Mouse (Mus musculus): ENCODE results near the gene Erp27.

The Erp27 gene

GRCm38 (mm10) chr6:136922080-136922479 is at the start of gene Erp27:
Gene Erp27 (minus strand): TSS chr6:136922180.
- in situ Hi-C loops (cut with MboI; ENCODE audit: unreplicated experiment in 2 of 2), result no loop called here

DNA sequence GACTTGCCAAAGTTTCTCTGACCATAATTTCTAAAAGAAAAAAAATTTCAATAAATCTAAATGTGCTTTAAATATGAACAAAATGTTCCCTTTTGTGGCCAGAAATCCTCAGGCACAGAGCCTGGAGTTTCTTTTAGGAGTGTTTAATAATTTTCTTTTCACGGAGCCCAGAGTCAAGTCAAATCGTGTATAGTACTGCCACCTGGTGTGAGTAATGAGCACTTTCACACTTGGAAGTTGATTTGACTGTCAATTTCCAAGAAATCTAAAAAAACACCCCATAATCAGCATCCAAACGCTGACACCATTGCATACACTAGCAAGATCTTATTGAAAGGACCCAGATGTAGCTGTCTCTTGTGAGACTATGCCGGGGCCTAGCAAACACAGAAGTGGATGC is 46.9 kb upstream of the Erp27 start:
- in situ Hi-C loops (cut with MboI; ENCODE audit: unreplicated experiment in 2 of 2), result loop anchor here (5.0 to 10.0 kb wide), 3 partner anchors 37 to 107 kb away; no protein-coding TSS in a partner anchor

DNA sequence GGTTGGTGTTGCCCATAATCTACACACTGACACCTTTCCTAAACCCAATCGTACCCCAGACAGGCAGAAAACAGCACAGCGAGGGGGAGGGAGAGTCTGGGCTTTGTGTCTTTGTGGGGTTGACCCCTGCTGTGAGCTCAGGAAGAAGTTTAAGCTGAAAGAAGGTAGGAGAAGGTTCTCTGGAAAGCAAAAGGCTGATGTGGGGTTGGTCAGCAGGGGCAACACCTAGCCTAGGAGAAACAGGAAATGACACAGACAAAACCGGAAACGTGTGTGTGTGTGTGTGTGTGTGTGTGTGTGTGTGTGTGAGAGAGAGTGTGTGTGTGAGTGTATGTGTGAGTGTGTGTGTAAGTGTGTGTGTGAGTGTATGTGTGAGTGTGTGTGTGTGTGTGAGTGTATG is 45.5 kb upstream of the Erp27 start:
- in situ Hi-C loops (cut with MboI; ENCODE audit: unreplicated experiment in 2 of 2), result loop anchor here (5.0 to 10.0 kb wide), 3 partner anchors 35 to 105 kb away; no protein-coding TSS in a partner anchor

DNA sequence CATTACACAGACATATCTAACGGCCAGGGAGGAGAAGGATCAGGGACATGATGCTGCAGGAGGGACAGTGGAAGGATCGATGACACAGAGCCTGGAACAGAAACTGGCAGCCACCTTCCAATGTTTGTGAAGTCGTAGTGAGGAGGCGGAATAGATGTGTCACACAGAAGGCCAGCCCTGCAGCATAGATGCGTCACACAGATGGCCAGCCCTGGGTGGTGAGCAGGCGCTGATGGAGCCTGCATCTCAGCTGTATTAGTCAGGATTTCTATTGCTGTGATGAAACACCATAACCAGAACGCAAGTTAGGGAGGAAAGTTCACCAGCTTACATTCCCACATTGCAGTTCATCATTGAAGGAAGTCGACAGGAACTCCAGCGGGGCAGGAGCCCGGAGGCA is 43.9 kb upstream of the Erp27 start:
- in situ Hi-C loops (cut with MboI; ENCODE audit: unreplicated experiment in 2 of 2), result loop anchor here (5.0 to 10.0 kb wide), 3 partner anchors 34 to 104 kb away; no protein-coding TSS in a partner anchor

- in situ Hi-C loops (cut with MboI; ENCODE audit: unreplicated experiment in 2 of 2), result loop anchor here (5.0 to 10.0 kb wide), 3 partner anchors 33 to 103 kb away; no protein-coding TSS in a partner anchor
These were observed 42.9 kb upstream of the Erp27 start for GRCm38 (mm10) chr6:136964609-136965510.

DNA sequence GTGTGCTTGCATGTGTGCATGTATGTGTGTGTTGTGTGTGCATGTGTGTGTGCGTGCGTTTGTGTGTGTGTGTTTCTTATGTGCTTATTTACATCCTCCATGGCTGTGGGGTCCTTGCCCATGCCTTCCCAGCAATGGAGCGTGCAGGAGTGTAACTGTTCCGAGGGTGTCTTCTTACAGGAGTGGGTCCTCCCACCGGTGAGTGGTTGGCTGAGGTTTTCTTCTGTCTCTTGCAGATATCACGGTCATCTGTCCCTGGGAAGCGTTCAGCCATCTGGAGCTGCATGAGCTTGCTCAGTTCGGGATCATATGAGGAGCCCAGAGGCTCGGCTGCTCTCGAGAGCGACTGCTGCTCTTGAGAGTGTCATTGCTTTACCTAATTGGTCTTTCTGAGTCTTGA is 41.0 kb upstream of the Erp27 start:
- in situ Hi-C loops (cut with MboI; ENCODE audit: unreplicated experiment in 2 of 2), result loop anchor here in 1 of 2 experiments (10.0 kb wide), 1 partner anchor 48 kb away; no protein-coding TSS in a partner anchor

DNA sequence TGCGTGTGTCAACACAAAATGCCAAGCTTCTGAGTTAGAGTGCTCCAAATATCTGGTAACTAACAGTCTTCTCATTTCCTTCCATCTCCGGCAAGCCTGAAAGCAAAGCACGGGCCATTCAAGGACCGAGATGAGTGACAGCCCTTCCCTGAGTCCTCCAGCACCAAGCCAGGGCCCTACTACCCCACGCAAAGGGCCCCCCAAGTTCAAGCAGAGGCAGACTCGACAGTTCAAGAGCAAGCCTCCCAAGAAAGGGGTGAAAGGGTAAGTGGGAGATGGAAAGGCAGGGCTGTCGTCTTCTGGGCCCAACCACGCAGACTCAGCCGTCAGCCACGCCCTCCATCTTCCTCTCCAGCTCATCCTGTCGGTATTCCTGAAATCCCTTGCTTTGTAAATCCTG is 37.2 kb upstream of the Erp27 start:
- in situ Hi-C loops (cut with MboI; ENCODE audit: unreplicated experiment in 2 of 2), result no loop called here

- in situ Hi-C loops (cut with MboI; ENCODE audit: unreplicated experiment in 2 of 2), result no loop called here
These were observed 35.1 kb upstream of the Erp27 start for GRCm38 (mm10) chr6:136957062-136957461.

GRCm38 (mm10) chr6:136955240-136955639 is 33.3 kb upstream of the Erp27 start:
- in situ Hi-C loops (cut with MboI; ENCODE audit: unreplicated experiment in 2 of 2), result no loop called here

- in situ Hi-C loops (cut with MboI; ENCODE audit: unreplicated experiment in 2 of 2), result no loop called here
These were observed 32.7 kb upstream of the Erp27 start for GRCm38 (mm10) chr6:136954715-136955114.

DNA sequence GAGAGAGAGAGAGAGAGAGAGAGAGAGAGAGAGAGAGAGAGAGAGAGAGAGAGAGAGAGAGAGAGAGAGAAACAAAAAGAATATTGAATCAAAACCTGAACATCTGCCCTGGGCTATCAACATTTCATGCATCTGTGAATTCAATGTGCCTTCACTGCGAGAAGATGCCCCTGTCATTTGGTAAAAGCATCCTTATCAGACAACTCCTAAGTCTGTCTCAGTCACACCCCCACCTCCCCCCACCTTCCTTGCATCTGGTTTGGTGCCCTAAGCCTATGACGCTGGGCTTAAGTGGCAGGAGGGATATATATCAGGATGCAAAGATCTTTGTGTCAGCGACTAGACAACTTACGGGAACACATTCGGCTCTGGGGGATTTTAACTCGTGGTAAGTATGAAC is 32.2 kb upstream of the Erp27 start:
- in situ Hi-C loops (cut with MboI; ENCODE audit: unreplicated experiment in 2 of 2), result no loop called here

DNA sequence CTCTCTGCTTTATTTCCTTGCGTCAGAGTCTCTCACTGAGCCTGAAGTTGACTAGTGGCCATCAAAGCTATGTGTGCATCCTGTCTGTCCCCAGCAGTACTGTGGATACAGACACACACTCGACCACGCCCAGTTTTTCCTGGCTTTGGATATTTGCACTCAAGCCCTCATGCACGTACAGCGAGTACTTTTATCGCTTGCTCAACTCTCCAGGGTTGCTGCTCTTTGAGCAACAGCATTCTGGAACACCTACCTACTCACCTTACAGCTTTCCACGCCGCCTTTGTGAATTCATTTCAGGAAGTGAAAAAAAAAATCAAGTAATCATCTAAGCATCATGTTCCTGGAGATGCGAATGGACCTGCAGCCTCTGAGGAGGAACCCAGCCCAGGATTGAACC is 30.9 kb upstream of the Erp27 start:
- in situ Hi-C loops (cut with MboI; ENCODE audit: unreplicated experiment in 2 of 2), result no loop called here

- in situ Hi-C loops (cut with MboI; ENCODE audit: unreplicated experiment in 2 of 2), result no loop called here
These were observed 28.2 kb upstream of the Erp27 start for GRCm38 (mm10) chr6:136950171-136950570.

DNA sequence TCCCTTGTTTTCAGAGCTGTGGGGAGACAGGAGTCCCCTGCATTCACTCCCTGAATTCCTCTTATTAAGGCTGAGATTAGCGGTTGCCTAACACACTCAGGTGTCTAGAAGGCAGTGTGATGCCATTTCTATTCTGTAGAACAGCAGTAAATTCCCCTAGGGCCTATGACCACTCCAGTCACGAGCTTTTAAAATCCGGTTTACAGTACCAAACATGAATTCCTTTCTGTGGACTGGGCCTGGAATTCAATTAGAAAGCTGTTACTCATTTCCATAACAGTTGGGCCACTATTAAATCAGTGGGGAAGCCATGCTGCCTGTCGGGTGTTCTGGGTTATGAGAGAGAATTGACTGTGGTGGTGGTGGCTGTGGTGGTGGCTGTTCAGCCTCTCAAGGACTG is 25.7 kb upstream of the Erp27 start:
- in situ Hi-C loops (cut with MboI; ENCODE audit: unreplicated experiment in 2 of 2), result loop anchor here (25.0 kb wide), 3 partner anchors 485 to 2010 kb away; no protein-coding TSS in a partner anchor

GRCm38 (mm10) chr6:136946943-136947342 is 25.0 kb upstream of the Erp27 start:
- in situ Hi-C loops (cut with MboI; ENCODE audit: unreplicated experiment in 2 of 2), result loop anchor here (25.0 kb wide), 3 partner anchors 485 to 2010 kb away; no protein-coding TSS in a partner anchor

- in situ Hi-C loops (cut with MboI; ENCODE audit: unreplicated experiment in 2 of 2), result loop anchor here (25.0 kb wide), 3 partner anchors 484 to 2009 kb away; no protein-coding TSS in a partner anchor
These were observed 24.3 kb upstream of the Erp27 start for GRCm38 (mm10) chr6:136946241-136946640.

GRCm38 (mm10) chr6:136944511-136944910 is 22.5 kb upstream of the Erp27 start:
- in situ Hi-C loops (cut with MboI; ENCODE audit: unreplicated experiment in 2 of 2), result loop anchor here (25.0 kb wide), 3 partner anchors 482 to 2007 kb away; no protein-coding TSS in a partner anchor

- in situ Hi-C loops (cut with MboI; ENCODE audit: unreplicated experiment in 2 of 2), result loop anchor here (25.0 kb wide), 3 partner anchors 481 to 2006 kb away; no protein-coding TSS in a partner anchor
These were observed 21.4 kb upstream of the Erp27 start for GRCm38 (mm10) chr6:136943392-136943791.

DNA sequence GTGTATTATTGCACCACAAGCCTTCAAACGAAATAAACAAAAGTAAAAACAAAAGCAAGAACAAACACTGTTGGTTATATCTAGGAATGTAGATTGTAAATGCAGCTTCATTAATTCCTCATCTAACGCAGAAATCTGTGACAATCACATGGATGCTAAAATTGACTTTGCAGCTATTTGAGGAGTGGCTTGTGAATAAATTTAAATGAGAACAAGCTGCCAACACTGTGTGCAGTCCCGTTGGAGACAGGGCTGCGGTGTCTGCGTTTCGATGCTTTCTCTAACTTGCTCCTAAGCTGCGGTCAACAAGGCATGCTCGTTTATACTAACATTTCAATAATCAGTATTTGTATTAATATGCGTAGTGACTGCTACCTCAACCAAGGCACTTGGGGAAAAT is 20.3 kb upstream of the Erp27 start:
- in situ Hi-C loops (cut with MboI; ENCODE audit: unreplicated experiment in 2 of 2), result loop anchor here (25.0 kb wide), 3 partner anchors 480 to 2005 kb away; no protein-coding TSS in a partner anchor

DNA sequence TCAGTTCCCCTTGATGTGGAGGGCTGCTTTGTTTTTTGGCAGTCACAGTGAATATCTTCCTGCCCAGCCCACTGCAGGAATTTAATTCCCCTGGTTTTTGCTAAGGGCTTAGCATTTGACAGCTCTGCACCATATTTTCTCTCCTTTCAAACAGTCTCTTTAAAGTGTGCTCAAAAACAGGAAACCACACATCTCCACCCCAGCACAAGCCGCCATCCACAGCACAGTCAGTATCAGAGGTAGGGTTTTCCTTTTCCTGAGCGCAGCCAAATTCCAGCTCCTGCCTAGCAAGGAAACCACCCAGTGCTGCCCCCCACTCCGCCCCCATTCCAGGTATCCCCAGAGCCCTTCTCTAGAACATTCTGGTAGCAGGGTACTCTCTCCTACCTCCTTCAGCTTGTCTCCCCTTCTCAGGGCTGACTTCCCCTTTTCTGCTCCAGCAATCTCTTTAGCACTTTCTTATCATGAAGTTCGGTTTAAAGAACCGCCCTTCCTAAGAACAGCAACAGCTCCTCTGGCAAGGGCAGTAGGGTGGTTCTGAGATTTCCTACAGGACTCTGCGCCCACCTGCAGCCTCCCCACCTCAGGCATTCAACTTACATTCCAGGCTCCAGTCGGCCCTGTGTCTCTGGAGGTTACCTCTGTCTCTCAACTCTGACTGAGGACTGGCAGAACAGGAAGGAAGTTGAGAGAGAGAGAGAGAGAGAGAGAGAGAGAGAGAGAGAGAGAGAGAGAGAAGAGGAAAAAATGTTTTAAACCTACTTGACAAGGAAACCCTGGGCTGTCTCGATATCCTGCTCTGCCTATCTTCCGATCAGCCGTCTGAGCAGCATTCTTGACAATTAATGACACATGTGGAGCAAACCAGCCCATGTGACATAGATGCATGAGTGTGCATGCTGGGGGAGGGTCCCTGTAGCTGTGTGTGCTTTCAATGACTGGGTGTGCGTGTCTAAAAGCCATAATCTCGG is 19.4 kb upstream of the Erp27 start, which contains the start of gene Arhgdib:
Gene Arhgdib (minus strand): TSS at position 849 of the 971 bp plus-strand sequence.
- in situ Hi-C loops (cut with MboI; ENCODE audit: unreplicated experiment in 2 of 2), result loop anchor here (25.0 kb wide), 3 partner anchors 479 to 2004 kb away; no protein-coding TSS in a partner anchor

Data from v-Abl transformed pro-B cells (cell line).